Mouse (Mus musculus) liver, postnatal 0 days (tissue): ENCODE measurements at regions not wholly inside any gene's neighbourhood (a gene's known extent, or its start where the extent isn't known, plus 50 kb on each side); places are given as distances from the start of the nearest gene placed in this dataset.

Experiments used
- ATAC-seq: fragments of 200-750 bp; cut with Nextera tagmentation; 2 replicates; pipeline ENCODE4 v1.8.0; 2017; ENCODE audit warnings: mild to moderate bottlenecking, moderate library complexity
- DNase-seq: peaks from one replicate; pipeline ENCODE4 v3.0.0-alpha.2; 2016
- H3K27ac ChIP-seq: fragments of 300-500 bp; sonication (generic); 2 replicates; pipeline ENCODE4 v1.5.1; 2014; ENCODE audit warnings: antibody characterized with exemption, moderate library complexity, mild to moderate bottlenecking, low read depth
- H3K27me3 ChIP-seq: fragments of 300-500 bp; sonication (generic); 2 replicates; pipeline ENCODE4 v1.6.1; 2014; ENCODE audit warnings: low read length, control low read depth, mixed read lengths; ENCODE audit not compliant: insufficient read depth
- H3K36me3 ChIP-seq: fragments of 300-500 bp; sonication (generic); replicated peaks from 2 replicates; pipeline ENCODE4 v1.6.1; 2014; ENCODE audit warnings: mild to moderate bottlenecking, control low read depth, low read length, moderate library complexity, mixed read lengths; ENCODE audit not compliant: insufficient read depth
- H3K4me1 ChIP-seq: fragments of 300-500 bp; sonication (generic); 2 replicates; pipeline ENCODE4 v1.6.1; 2014; ENCODE audit warnings: antibody characterized with exemption, mild to moderate bottlenecking, control low read depth; ENCODE audit not compliant: insufficient read depth
- H3K4me2 ChIP-seq: fragments of 300-500 bp; sonication (generic); 2 replicates; pipeline ENCODE4 v1.6.1; 2014; ENCODE audit warnings: low read depth, mild to moderate bottlenecking, low read length, moderate library complexity, mixed read lengths
- H3K4me3 ChIP-seq: fragments of 300-500 bp; sonication (generic); 2 replicates; pipeline ENCODE4 v1.5.1; 2014; ENCODE audit warnings: low read depth, low read length
- H3K9ac ChIP-seq: fragments of 300-500 bp; sonication (generic); replicated peaks from 2 replicates; pipeline ENCODE4 v1.6.1; 2014; ENCODE audit warnings: mild to moderate bottlenecking, moderate library complexity
- H3K9me3 ChIP-seq: fragments of 300-500 bp; sonication (generic); 2 replicates; pipeline ENCODE4 v1.6.1; 2016; ENCODE audit warnings: mild to moderate bottlenecking, control low read depth, low read length, mixed read lengths
- CTCF ChIP-seq: sonication (generic); IDR thresholded peaks from 2 replicates; pipeline ENCODE4 v1.5.1; 2016; ENCODE audit warnings: antibody characterized with exemption, low read depth
- EP300 ChIP-seq: IDR thresholded peaks from 2 replicates; pipeline ENCODE4 v1.6.1; 2016; ENCODE audit warnings: antibody characterized with exemption, low read depth, mild to moderate bottlenecking
- WGBS: fragments of 180-500 bp; shearing (Covaris S2); extraction: QIAGEN DNeasy Blood & Tissue Kit; methylation state at CpG from one replicate; pipeline ENCODE4 v1.1.7; 2014; ENCODE audit not compliant: insufficient replicate concordance; 5-methylcytosine and 5-hydroxymethylcytosine counted together

DNA sequence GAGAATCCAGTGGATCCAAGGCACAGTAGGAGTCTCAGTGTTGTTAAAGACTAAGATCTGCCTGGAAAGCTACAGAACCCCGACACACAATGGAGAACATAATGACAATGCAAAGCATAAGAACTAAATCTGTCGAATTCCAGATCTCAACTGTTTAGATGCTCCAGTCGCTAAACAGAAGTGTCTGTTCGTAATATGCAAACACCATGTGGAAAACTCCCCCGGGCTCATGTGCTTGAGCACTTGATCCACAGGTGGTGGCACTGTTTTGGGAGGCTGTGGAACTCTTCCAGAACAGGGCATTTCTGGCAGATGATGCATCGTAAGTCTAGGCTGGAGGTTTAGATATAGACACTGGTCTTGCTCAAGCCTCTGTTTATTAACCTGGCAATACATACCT is 412.2 kb upstream of the Gm5415 start:
- TF ChIP-seq CTCF (no peak), EP300 (no peak)
- no peak overlapping the region for H3K27ac ChIP-seq
- no peaks in the 10 kb centered on the region for H3K9me3 ChIP-seq

DNA sequence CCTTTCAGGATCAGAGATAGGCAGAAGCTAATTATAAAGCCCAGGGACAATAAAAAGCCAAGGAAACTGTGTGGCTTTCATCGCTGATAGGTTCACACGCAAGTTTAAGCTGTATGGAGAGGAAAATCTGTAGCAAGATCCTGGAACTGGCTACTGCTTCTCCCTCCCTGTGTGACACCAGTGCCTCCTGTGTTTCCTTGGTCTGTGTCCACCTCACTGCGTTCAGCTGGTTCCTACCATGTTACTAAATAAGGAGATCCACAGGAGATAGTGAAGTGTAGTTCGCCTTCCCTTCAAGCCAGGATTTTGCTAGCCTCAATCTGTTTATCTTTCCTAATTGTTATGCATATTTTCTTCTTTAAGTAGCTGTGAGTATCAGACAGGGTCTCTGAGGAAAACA is 399.2 kb upstream of the Gm5415 start:
- TF ChIP-seq EP300, result no peak
- TF ChIP-seq CTCF, result no peak
- 73% methylated on average over 4 of the region's 4 CpGs for WGBS

More for the DNA sequence above, 412.2 kb upstream of the Gm5415 start:
- 70% methylated on average over 6 of the region's 6 CpGs for WGBS
- ATAC-seq, result no peak
- Histone ChIP-seq H3K4me3 (no peak overlapping the region), H3K27me3 (no peaks in the 10 kb centered on the region), H3K4me1 (no peaks in the 10 kb centered on the region), H3K4me2 (no peak overlapping the region), H3K9ac (no peak overlapping the region), H3K36me3 (no peaks in the 10 kb centered on the region)
- DNase-seq, result no peak

DNA sequence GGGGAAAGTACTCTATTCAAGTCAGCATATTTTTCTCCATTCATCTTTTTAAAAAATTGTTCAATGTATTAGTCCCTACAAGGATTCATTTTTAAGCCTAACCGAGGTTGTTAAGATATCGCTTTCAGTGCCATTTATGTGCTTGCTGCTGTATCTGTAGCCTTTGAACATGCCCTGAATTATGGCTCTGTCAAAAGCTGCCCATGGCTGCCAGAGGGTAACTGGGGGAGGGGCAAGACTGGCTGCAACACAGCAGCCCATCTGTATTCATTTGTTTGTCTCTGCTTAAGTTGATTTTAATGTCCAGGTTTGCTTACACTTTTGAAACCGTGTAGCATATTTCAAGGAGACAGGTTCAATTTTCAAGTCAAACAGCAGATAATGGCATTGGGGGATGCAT is 383.3 kb upstream of the Gm5415 start:
- DNase-seq, result no peak
- ATAC-seq, result no peak
- Histone ChIP-seq H3K9ac (no peak overlapping the region), H3K4me1 (no peaks in the 10 kb centered on the region), H3K36me3 (no peaks in the 10 kb centered on the region), H3K4me3 (no peak overlapping the region), H3K9me3 (no peaks in the 10 kb centered on the region), H3K4me2 (no peak overlapping the region), H3K27me3 (no peaks in the 10 kb centered on the region), H3K27ac (no peak overlapping the region)
- no peak for TF ChIP-seq CTCF
- no peak for TF ChIP-seq EP300
- 79% methylated on average over 3 of the region's 3 CpGs for WGBS

More for the DNA sequence above, 399.2 kb upstream of the Gm5415 start:
- H3K4me2 ChIP-seq, result no peak overlapping the region
- no peaks in the 10 kb centered on the region for H3K4me1 ChIP-seq
- no peak overlapping the region for H3K27ac ChIP-seq
- no peaks in the 10 kb centered on the region for H3K9me3 ChIP-seq
- no peak overlapping the region for H3K4me3 ChIP-seq
- no peaks in the 10 kb centered on the region for H3K27me3 ChIP-seq
- ATAC-seq, result no peak
- no peaks in the 10 kb centered on the region for H3K36me3 ChIP-seq
- no peak for DNase-seq
- H3K9ac ChIP-seq, result no peak overlapping the region

DNA sequence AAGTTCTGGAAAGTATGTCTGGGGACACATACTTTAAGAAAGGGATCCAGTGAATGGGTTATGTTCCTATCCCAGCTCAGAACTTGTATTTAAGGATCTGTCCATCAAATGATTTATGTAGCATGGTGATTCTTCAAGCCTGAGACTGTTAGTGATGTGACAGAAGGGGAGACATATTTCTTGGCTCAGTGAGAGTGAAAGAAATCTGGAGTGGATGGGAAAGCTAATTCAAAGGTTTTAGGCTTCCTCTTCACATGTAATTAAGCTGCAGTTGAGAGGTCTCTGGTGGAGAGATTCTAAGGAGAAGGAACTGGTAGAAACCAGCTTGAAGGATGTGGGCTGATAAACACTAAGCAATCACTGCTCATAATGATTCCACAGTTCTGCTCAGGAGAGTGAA is 355.3 kb upstream of the Gm5415 start:
- TF ChIP-seq CTCF, result no peak
- no peak for TF ChIP-seq EP300
- ATAC-seq, result no peak

DNA sequence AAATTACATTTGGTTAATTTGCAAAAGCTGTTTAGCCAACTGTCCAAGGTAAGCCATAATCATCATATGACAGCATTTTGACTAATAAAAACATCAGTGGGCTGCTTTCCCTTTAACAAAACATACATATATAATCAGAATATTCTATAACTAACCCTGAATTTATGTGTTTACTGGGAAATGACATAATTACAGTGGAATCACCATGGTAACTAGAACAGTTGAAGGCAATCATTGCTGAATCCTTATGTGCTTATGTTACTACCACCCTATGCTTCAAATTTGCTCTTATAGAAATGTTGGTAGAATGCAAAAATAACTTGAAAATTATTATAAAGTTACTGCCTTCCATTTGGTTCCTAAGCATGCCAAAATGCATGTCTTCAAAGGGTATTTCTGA is 340.6 kb upstream of the Gm5415 start:
- H3K36me3 ChIP-seq, result no peaks in the 10 kb centered on the region
- H3K9ac ChIP-seq, result no peak overlapping the region
- DNase-seq, result no peak
- no peak overlapping the region for H3K27ac ChIP-seq
- H3K27me3 ChIP-seq, result no peaks in the 10 kb centered on the region
- TF ChIP-seq CTCF, result no peak
- no peak for TF ChIP-seq EP300
- ATAC-seq, result no peak
- H3K9me3 ChIP-seq, result no peaks in the 10 kb centered on the region
- H3K4me2 ChIP-seq, result no peak overlapping the region
- H3K4me3 ChIP-seq, result no peak overlapping the region
- H3K4me1 ChIP-seq, result no peaks in the 10 kb centered on the region

More for the DNA sequence above, 355.3 kb upstream of the Gm5415 start:
- DNase-seq, result no peak
- Histone ChIP-seq H3K4me2 (no peak overlapping the region), H3K27ac (no peak overlapping the region), H3K9me3 (no peaks in the 10 kb centered on the region), H3K9ac (no peak overlapping the region), H3K36me3 (no peaks in the 10 kb centered on the region), H3K27me3 (no peaks in the 10 kb centered on the region), H3K4me1 (no peaks in the 10 kb centered on the region), H3K4me3 (no peak overlapping the region)

DNA sequence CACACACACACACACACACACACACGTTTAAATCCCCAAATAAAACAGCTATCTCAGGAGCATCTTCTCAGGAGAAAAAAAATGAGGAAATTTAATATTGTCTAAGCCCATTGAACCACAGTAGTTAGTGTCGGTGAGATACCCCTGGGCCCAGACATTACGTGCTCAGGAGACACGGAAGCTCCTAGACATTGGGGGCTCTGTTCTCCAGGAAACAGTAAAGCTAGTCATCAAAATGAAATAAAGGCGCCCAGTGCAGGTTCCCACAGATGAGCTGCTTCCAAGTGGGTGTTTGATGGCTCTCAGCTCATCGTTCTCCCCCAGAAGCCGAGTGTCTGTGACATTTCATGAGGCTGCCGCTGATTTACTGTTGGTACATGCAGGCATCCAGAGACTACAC is 325.8 kb upstream of the Gm5415 start:
- Histone ChIP-seq H3K9ac (no peak overlapping the region), H3K4me3 (no peak overlapping the region), H3K4me1 (no peaks in the 10 kb centered on the region), H3K36me3 (no peaks in the 10 kb centered on the region), H3K27me3 (no peaks in the 10 kb centered on the region), H3K27ac (no peak overlapping the region), H3K4me2 (no peak overlapping the region), H3K9me3 (no peaks in the 10 kb centered on the region)
- no peak for ATAC-seq
- 77% methylated on average over 8 of the region's 8 CpGs for WGBS
- no peak for DNase-seq
- TF ChIP-seq CTCF, result no peak
- no peak for TF ChIP-seq EP300

DNA sequence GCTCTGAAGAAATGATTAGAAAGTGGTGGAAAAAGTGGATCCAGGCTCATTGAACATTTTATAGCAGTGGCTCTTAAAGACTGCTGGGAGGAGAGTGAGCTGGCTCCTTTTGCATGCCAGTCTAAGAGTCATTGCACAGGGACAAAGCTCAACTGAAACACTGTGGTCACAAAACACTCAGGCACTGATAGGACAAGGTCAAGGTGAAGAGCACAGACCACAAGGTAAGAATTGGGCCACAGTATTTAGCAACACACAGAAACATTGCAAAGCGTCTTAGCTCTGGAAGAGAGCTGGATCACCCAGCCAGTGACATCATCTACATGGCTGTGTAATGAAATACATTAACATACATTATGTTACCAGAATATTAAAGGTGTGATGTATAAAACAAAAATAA is 319.0 kb upstream of the Gm5415 start:
- no peak overlapping the region for H3K27ac ChIP-seq
- no peaks in the 10 kb centered on the region for H3K4me1 ChIP-seq
- TF ChIP-seq CTCF (no peak), EP300 (no peak)
- no peak for DNase-seq
- no peak overlapping the region for H3K9ac ChIP-seq
- no peaks in the 10 kb centered on the region for H3K27me3 ChIP-seq
- WGBS, result 70% methylated on average over 1 of the region's 1 CpGs
- no peaks in the 10 kb centered on the region for H3K36me3 ChIP-seq
- no peak for ATAC-seq
- no peak overlapping the region for H3K4me3 ChIP-seq
- H3K9me3 ChIP-seq, result no peaks in the 10 kb centered on the region; the same call in 1 of the 2 replicates
- no peak overlapping the region for H3K4me2 ChIP-seq
